Mouse (Mus musculus) cerebellum, adult (tissue): ENCODE data around the gene Gm3642.
"Not testable (repeated sequence)": the region's sequence is repeated elsewhere in the genome, so short reads cannot be mapped to it uniquely, and the experiment has no call there.

Source experiments
- ATAC-seq: cut with Nextera tagmentation; 2 replicates; pipeline ENCODE4 v1.9.2; 2017; ENCODE audit warnings: mild to moderate bottlenecking, moderate library complexity, mixed read lengths; ENCODE audit not compliant: insufficient number of reproducible peaks, low FRiP score, low TSS enrichment

The Gm3642 gene

GRCm38 (mm10) chr14:6840211-6840610 is at the start of gene Gm3642:
Gm3642 (minus strand) TSS chr14:6840311.
- ATAC-seq, result not testable (repeated sequence)

- not testable (repeated sequence) for ATAC-seq
Measured at GRCm38 (mm10) chr14:6889521-6890012, 49.5 kb upstream of the Gm3642 start, which contains the start of gene Gm3667. Gm3667 (minus strand) TSS chr14:6889962.

GRCm38 (mm10) chr14:6888811-6889210 is 48.7 kb upstream of the Gm3642 start:
- not testable (repeated sequence) for ATAC-seq

- not testable (repeated sequence) for ATAC-seq
Measured at GRCm38 (mm10) chr14:6823297-6823696, 16.8 kb downstream of the Gm3642 start.
